Mouse (Mus musculus): ENCODE data around the gene Egfl7. TPM values are rescaled to one million over a fixed set of nuclear protein-coding genes. Genes with fewer than 3 reads are reported as not detected.
A peak's percentile ranks its signal among the peaks of the same experiment; 100 is the strongest.

Egfl7 gene
- polyA plus RNA-seq, 1 experiment from 2014 or later, result 76.5 TPM

DNA sequence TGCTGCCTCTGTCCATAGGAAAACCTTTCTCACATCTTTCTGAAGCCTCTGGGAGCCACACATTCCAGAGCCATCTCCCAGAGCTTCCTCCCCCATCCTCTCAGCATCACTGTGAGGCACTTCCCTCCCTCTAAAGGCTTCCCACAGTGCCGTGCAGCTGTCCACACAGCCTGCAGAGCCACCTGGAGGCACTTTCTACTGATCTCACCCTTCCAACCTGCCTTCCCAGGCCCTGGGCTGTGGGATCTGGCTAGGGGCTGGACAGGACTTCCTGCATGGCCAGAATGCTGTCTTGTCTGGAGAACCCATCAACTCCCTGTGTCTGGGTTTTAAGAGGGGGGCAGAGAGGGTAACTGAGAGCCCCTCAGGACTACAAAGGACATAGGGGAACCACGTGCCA, 32.3 kb upstream of the Egfl7 start:
- WGBS, result 40% methylated on average over 2 of the region's 2 CpGs
- Histone ChIP-seq H3K9me3 (replicated peaks) (no peaks in the 10 kb centered on the region), H3K9ac (replicated peaks) (no peak overlapping the region), H3K36me3 (no peaks in the 10 kb centered on the region), H3K4me1 (peaks cover 33% of the 10 kb centered on the region), H3K27ac (replicated peaks) (no peak overlapping the region), H3K4me2 (no peak overlapping the region), H3K4me3 (replicated peaks) (no peak overlapping the region), H3K27me3 (replicated peaks) (0 out of 2 replicates have a peak, but pooled peaks cover 3% of the 10 kb centered on the region)
- ATAC-seq (ENCODE audit: low FRiP score), result no peak

DNA sequence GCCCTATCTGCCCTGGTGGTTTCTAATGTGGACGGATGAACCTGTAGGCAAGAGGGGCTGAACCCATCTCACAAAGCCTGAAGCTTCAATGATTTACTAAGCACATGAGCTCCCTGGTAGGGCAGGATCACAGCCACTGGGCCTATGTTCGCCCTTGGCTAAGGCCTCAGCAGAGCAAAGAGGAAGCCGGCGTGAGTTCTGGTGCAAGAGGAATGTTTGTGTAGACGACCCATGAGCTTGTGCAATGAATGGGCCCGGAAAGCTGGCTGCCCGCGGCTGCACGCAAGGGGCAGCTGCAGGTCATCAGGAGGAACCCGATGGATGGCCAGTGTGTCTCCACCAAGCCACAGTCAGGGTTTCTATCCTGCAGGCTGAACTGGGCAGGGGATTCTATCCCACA, 30.0 kb upstream of the Egfl7 start:
- no peak for ATAC-seq (ENCODE audit: low FRiP score)
- Histone ChIP-seq H3K4me2 (no peak overlapping the region), H3K4me3 (replicated peaks) (no peak overlapping the region), H3K9me3 (replicated peaks) (no peaks in the 10 kb centered on the region), H3K4me1 (peaks cover 29% of the 10 kb centered on the region), H3K27ac (replicated peaks) (0 out of 2 replicates have a peak overlapping the region, but pooled peaks have one; percentile 4), H3K36me3 (no peaks in the 10 kb centered on the region), H3K27me3 (replicated peaks) (0 out of 2 replicates have a peak, but pooled peaks cover 3% of the 10 kb centered on the region), H3K9ac (replicated peaks) (no peak overlapping the region)
- 73% methylated on average over 10 of the region's 10 CpGs for WGBS

DNA sequence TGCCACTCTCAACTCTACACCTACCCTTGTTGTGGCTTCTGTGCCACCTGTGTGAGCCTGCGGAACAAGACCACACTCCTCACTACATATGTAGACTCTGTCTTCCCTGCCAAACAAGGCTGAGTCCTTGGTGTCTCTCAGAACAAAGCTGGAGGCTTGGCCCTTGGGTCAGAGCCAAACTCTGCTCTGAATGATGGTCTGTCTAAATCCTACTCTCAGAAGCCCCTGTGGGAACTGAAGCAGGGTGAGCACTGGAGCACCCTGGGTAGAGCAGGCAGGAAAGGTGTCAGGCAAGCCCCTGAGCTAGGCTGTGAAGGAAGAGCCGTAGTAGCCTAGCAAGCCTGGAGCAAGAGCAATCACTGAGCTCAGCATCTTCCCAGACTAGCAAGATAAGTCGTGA, 29.6 kb upstream of the Egfl7 start:
- Histone ChIP-seq H3K9ac (replicated peaks) (no peak overlapping the region), H3K4me1 (peaks cover 29% of the 10 kb centered on the region), H3K27me3 (replicated peaks) (0 out of 2 replicates have a peak, but pooled peaks cover 3% of the 10 kb centered on the region), H3K36me3 (no peaks in the 10 kb centered on the region), H3K4me3 (replicated peaks) (no peak overlapping the region), H3K4me2 (no peak overlapping the region), H3K27ac (replicated peaks) (peak overlapping the region; percentile 14; the same call in 1 of the 2 replicates), H3K9me3 (replicated peaks) (no peaks in the 10 kb centered on the region)
- WGBS, result 63% methylated on average over 3 of the region's 3 CpGs
- no peak for ATAC-seq (ENCODE audit: low FRiP score)

DNA sequence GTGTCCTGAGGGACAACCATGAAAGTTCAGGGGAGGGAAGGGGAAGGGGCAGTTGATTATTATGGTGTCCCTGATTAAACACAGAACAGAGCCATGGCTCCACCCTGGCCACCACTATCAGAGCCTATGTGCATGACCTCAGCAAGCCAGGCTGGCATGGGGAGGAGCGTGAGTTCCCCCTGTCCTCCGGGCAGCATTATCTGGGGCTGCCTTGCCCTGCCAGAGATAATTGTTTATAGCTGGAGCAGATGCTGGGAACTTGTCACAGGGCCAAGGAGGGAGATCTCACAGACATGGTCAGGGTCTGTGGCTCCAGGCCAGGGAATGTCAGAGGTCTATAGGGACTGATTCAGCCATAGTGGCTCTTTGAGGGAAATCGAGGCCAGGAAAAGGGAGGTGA, 29.0 kb upstream of the Egfl7 start:
- Histone ChIP-seq H3K4me1 (peaks cover 29% of the 10 kb centered on the region), H3K4me2 (no peak overlapping the region), H3K9ac (replicated peaks) (no peak overlapping the region), H3K27me3 (replicated peaks) (0 out of 2 replicates have a peak, but pooled peaks cover 3% of the 10 kb centered on the region), H3K9me3 (replicated peaks) (no peaks in the 10 kb centered on the region), H3K36me3 (no peaks in the 10 kb centered on the region), H3K27ac (replicated peaks) (peak overlapping the region; percentile 14), H3K4me3 (replicated peaks) (no peak overlapping the region)
- 65% methylated on average over 3 of the region's 3 CpGs for WGBS
- no peak for ATAC-seq (ENCODE audit: low FRiP score)

DNA sequence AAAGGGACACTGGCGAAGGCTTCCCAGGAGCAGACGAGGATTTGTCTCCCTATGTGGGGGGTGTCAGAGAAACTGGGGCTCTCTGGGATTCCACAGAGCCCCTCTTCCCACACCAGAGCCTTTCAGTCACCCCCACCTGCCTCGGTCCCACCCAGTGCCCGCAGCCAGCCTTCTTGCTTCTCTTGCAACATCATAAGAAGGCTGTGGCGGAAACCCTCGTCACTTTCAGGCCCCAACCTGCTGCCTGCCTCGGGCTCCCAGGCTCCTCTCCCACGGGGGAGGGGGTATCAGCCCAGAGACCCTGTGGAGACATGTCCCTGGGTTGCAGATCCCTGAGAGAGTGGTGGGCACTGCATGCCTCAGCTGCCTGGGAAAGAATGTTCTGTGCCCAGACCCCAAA, 28.4 kb upstream of the Egfl7 start:
- Histone ChIP-seq H3K4me3 (replicated peaks) (no peak overlapping the region), H3K9ac (replicated peaks) (no peak overlapping the region), H3K9me3 (replicated peaks) (no peaks in the 10 kb centered on the region), H3K36me3 (no peaks in the 10 kb centered on the region), H3K27me3 (replicated peaks) (0 out of 2 replicates have a peak, but pooled peaks cover 3% of the 10 kb centered on the region), H3K27ac (replicated peaks) (peak overlapping the region; percentile 10), H3K4me1 (peaks cover 29% of the 10 kb centered on the region), H3K4me2 (no peak overlapping the region)
- no peak for ATAC-seq (ENCODE audit: low FRiP score)
- 78% methylated on average over 8 of the region's 8 CpGs for WGBS

DNA sequence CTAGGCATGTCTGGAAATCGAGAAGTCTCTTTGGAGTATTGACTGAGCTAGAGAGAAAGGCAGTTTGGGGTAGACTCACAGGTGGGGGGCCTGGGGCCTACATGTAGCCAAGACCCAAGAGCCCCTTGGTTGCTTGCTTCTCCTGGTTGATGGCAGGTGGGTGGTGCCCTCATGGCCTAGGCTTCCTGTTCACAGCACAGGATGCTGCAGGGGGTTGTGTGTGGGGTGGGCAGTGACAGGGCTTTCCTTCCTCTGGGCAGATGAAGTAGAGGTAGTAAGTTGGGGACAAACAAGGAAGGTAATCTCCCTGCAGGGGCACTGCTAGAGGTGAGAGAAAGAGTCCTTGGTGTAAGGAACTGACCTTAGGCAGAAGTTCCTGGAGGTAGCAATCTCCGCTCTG, 27.7 kb upstream of the Egfl7 start:
- no peak overlapping the region for H3K27ac ChIP-seq (replicated peaks)
- no peak overlapping the region for H3K4me2 ChIP-seq
- no peak overlapping the region for H3K4me3 ChIP-seq (replicated peaks)
- H3K36me3 ChIP-seq, result no peaks in the 10 kb centered on the region
- H3K4me1 ChIP-seq, result peaks cover 27% of the 10 kb centered on the region
- H3K27me3 ChIP-seq (replicated peaks), result 0 out of 2 replicates have a peak, but pooled peaks cover 3% of the 10 kb centered on the region
- H3K9me3 ChIP-seq (replicated peaks), result no peaks in the 10 kb centered on the region
- ATAC-seq (ENCODE audit: low FRiP score), result no peak
- no peak overlapping the region for H3K9ac ChIP-seq (replicated peaks)
- WGBS, result 93% methylated on average over 2 of the region's 2 CpGs

DNA sequence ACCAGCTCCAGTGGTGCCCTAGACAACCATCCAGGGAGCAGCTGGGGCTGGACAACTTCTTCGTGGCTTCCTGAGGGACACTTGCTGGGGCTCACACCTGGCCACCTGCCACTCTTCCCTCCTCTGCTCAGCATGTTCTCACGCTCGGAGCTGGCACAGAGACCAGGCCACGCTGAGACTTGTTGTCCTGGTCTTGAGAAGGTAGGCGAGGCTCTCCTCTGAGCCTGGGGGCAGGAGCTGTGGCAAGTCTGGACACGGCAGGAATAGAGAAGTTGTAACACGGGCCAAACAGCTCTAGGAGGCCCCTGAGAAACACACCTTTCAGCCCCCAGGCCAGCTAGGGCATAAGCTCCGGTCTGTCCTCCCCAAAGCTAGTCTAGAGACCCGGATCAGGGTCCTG, 25.9 kb upstream of the Egfl7 start:
- H3K4me2 ChIP-seq, result no peak overlapping the region
- no peak overlapping the region for H3K9ac ChIP-seq (replicated peaks)
- H3K36me3 ChIP-seq, result no peaks in the 10 kb centered on the region
- no peak for ATAC-seq (ENCODE audit: low FRiP score)
- H3K27me3 ChIP-seq (replicated peaks), result no peaks in the 10 kb centered on the region
- peaks cover 17% of the 10 kb centered on the region for H3K4me1 ChIP-seq
- no peak overlapping the region for H3K4me3 ChIP-seq (replicated peaks)
- no peaks in the 10 kb centered on the region for H3K9me3 ChIP-seq (replicated peaks)
- no peak overlapping the region for H3K27ac ChIP-seq (replicated peaks)
- WGBS, result 81% methylated on average over 9 of the region's 9 CpGs

DNA sequence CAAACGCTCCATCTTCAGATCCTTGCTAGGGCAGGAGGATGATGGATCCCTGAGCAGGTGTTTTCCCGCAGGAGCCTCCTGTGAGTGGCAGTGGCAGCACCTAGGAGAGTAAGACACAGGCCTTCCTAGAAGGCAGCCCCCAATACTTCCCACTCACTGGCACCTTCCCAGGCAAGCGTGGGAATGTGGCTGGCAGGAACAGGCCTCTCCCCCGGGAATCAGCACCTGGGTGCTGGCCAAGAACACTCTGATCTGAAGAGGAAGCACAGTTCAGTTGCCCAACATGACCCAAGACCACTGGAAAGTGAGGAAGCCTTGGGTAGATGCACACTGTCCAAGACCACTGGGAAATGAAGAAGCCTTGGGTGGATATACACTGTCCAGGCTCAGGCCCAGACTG, 24.7 kb upstream of the Egfl7 start:
- H3K27ac ChIP-seq (replicated peaks), result no peak overlapping the region
- no peaks in the 10 kb centered on the region for H3K36me3 ChIP-seq
- 83% methylated on average over 4 of the region's 4 CpGs for WGBS
- no peaks in the 10 kb centered on the region for H3K27me3 ChIP-seq (replicated peaks)
- H3K4me2 ChIP-seq, result no peak overlapping the region
- H3K4me1 ChIP-seq, result peaks cover 12% of the 10 kb centered on the region
- H3K4me3 ChIP-seq (replicated peaks), result no peak overlapping the region
- no peaks in the 10 kb centered on the region for H3K9me3 ChIP-seq (replicated peaks)
- H3K9ac ChIP-seq (replicated peaks), result no peak overlapping the region
- ATAC-seq (ENCODE audit: low FRiP score), result no peak

DNA sequence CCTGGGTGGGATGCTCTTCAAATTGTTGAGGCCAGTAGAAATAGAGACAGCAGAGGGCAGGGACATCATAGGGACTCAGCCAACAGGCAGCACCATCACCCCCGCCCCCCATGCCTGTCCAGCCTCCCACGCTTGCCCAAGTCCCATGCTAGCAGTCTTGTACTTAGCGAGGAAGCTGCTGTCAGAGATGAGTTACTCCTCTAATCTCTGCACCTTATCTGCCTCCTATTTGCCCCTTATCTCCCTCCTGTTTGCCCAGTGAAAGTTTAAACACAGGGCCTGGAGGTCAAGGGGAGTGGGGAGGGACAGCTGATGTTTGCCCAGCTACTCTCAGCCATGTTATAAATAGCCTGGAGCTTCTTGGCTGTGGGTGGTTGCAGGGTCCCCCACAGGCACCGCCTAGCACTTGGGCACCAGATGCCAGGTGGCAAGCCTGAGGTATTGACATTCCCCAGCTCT, 23.2 kb upstream of the Egfl7 start:
- no peaks in the 10 kb centered on the region for H3K27me3 ChIP-seq (replicated peaks)
- H3K4me3 ChIP-seq (replicated peaks), result no peak overlapping the region
- peaks cover 11% of the 10 kb centered on the region; the same call in 1 of the 2 replicates for H3K4me1 ChIP-seq
- ATAC-seq (ENCODE audit: low FRiP score), result no peak
- no peak overlapping the region for H3K4me2 ChIP-seq
- no peak overlapping the region for H3K27ac ChIP-seq (replicated peaks)
- 75% methylated on average over 4 of the region's 4 CpGs for WGBS
- H3K9me3 ChIP-seq (replicated peaks), result no peaks in the 10 kb centered on the region
- no peak overlapping the region for H3K9ac ChIP-seq (replicated peaks)
- H3K36me3 ChIP-seq, result no peaks in the 10 kb centered on the region

DNA sequence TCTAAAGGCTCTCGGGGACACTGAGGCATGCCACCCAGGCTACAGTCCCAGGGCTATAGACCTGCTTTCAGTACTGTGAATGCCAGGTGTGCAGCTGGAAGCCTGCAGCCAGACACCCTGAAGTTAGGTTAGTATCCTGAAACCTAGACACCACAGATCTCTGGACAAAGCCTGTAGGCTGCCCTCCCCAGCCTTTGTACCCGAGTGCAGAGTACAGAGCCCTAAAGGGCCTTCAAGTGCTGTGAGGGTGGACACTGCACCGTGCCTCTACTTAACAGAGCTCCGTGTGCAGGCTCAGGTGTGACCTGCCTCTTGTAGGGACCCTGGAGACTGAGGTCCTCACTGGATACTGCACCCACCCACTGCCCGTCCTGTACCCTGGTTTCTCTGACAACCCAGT, 19.3 kb upstream of the Egfl7 start:
- no peak overlapping the region for H3K4me3 ChIP-seq (replicated peaks)
- WGBS, result 76% methylated on average over 5 of the region's 5 CpGs
- H3K4me2 ChIP-seq, result no peak overlapping the region
- peaks cover 11% of the 10 kb centered on the region; the same call in 1 of the 2 replicates for H3K4me1 ChIP-seq
- no peak overlapping the region for H3K27ac ChIP-seq (replicated peaks)
- H3K27me3 ChIP-seq (replicated peaks), result no peaks in the 10 kb centered on the region; the same call in 1 of the 2 replicates
- no peaks in the 10 kb centered on the region for H3K36me3 ChIP-seq
- no peak for ATAC-seq (ENCODE audit: low FRiP score)
- no peaks in the 10 kb centered on the region for H3K9me3 ChIP-seq (replicated peaks)
- no peak overlapping the region for H3K9ac ChIP-seq (replicated peaks)

DNA sequence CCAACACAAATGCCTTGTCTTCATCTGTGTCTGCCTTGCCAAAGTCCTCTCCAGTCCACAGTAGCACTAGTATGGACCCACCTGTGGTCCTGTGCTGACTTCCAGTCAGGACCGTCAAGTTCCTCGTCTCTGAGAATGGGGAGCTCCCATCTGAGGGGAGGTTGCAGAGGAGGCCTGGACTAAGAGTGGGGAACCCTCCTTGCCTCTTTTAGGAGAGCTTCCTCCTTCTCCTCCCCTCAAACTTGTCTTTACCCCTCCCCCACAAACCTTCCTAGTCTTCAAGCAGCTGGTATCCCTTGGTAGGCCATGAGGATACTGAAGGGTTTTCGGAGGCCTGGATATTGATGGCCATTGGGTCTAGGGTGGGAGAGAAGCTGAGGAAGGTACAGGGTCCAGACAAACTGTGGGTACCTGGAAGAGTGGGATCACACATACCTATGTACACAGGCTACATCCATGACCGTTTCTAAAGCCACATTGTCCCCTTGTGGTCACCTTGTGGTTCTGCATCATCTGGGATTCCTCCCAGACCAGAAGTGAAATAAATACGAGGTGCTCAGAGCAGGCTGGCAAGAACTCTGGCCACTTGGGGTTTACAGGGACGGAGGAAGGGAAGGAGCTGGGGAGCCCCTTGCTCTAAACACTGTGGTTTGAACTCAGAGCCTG, 18.3 kb upstream of the Egfl7 start:
- Histone ChIP-seq H3K9me3 (replicated peaks) (no peaks in the 10 kb centered on the region), H3K4me3 (replicated peaks) (no peak overlapping the region), H3K27me3 (replicated peaks) (no peaks in the 10 kb centered on the region; the same call in 1 of the 2 replicates), H3K9ac (replicated peaks) (no peak overlapping the region), H3K27ac (replicated peaks) (no peak overlapping the region), H3K4me2 (no peak overlapping the region), H3K4me1 (peaks cover 11% of the 10 kb centered on the region; the same call in 1 of the 2 replicates), H3K36me3 (no peaks in the 10 kb centered on the region)
- no peak for ATAC-seq (ENCODE audit: low FRiP score)
- 42% methylated on average over 6 of the region's 6 CpGs for WGBS

DNA sequence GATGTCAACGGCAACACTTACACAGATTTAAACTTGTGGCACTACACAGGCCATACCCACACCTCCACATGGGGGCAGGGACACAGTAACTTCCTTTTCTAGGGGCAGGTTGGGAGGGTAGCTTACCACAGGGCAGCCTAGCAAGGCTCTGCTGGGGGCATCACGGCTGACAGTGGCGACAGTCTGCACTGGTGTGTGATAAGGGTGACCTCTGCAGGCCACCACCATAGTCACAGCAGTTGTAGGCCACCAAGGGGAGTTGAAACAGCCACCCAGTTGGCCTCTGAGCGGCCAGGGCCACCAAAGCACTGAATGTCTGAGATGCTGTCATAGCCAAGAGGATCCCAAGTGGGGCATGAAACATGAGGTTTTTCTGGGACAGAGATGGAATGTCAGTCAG, 13.6 kb upstream of the Egfl7 start:
- Histone ChIP-seq H3K4me1 (0 out of 2 replicates have a peak, but pooled peaks cover under 1% of the 10 kb centered on the region), H3K27ac (replicated peaks) (no peak overlapping the region), H3K9me3 (replicated peaks) (no peaks in the 10 kb centered on the region), H3K9ac (replicated peaks) (no peak overlapping the region), H3K4me2 (no peak overlapping the region), H3K4me3 (replicated peaks) (no peak overlapping the region), H3K36me3 (no peaks in the 10 kb centered on the region), H3K27me3 (replicated peaks) (no peaks in the 10 kb centered on the region; the same call in 1 of the 2 replicates)
- no peak for ATAC-seq (ENCODE audit: low FRiP score)
- WGBS, result 15% methylated on average over 4 of the region's 4 CpGs
